Mouse (Mus musculus): ENCODE measurements around the gene Cbl. TPM values are rescaled to one million over a fixed set of nuclear protein-coding genes. Genes with fewer than 3 reads are reported as not detected.

The Cbl gene
- total and polyA plus RNA-seq, 2 experiments: 2.4 to 2.8 TPM

- 87% methylated on average over 3 of the region's 3 CpGs for WGBS
- no peak for DNase-seq (ENCODE audit: extremely low read depth, low read depth, low spot score)
- Histone ChIP-seq H3K4me3 (ENCODE audit: insufficient read depth, low read depth, low read length) (no peak overlapping the region), H3K9ac (ENCODE audit: low read depth, low read length) (no peak overlapping the region), H3K27me3 (ENCODE audit: control insufficient read depth, insufficient read depth, low read length) (no peaks in the 10 kb centered on the region), H3K79me2 (ENCODE audit: control insufficient read depth, insufficient read depth, low read length) (no peaks in the 10 kb centered on the region), H3K4me1 (ENCODE audit: control insufficient read depth, insufficient read depth, low read length) (no peaks in the 10 kb centered on the region), H3K36me3 (ENCODE audit: control insufficient read depth, insufficient read depth, low read length) (peaks cover 30% of the 10 kb centered on the region; the same call in 1 of the 2 replicates), H3K27ac (replicated peaks; ENCODE audit: insufficient read depth, low read depth, low read length) (no peak overlapping the region)
- TF ChIP-seq POLR2A (IDR thresholded peaks at IDR 0.05; ENCODE audit: extremely low read depth, insufficient read depth, low read length) (no peak), CTCF (IDR thresholded peaks at IDR 0.05; ENCODE audit: low read depth, low read length) (no peak)
Observed at GRCm38 (mm10) chr9:44159886-44160285, 74.0 kb downstream of the Cbl start.

- Histone ChIP-seq H3K4me1 (ENCODE audit: control insufficient read depth, insufficient read depth, low read length) (no peaks in the 10 kb centered on the region), H3K9ac (ENCODE audit: low read depth, low read length) (no peak overlapping the region), H3K36me3 (ENCODE audit: control insufficient read depth, insufficient read depth, low read length) (peaks cover 22% of the 10 kb centered on the region), H3K4me3 (ENCODE audit: insufficient read depth, low read depth, low read length) (no peak overlapping the region), H3K27me3 (ENCODE audit: control insufficient read depth, insufficient read depth, low read length) (no peaks in the 10 kb centered on the region), H3K27ac (replicated peaks; ENCODE audit: insufficient read depth, low read depth, low read length) (no peak overlapping the region), H3K79me2 (ENCODE audit: control insufficient read depth, insufficient read depth, low read length) (no peaks in the 10 kb centered on the region)
- no peak for DNase-seq (ENCODE audit: extremely low read depth, low read depth, low spot score)
- 49% methylated on average over 3 of the region's 3 CpGs for WGBS
- no peak for TF ChIP-seq CTCF (IDR thresholded peaks at IDR 0.05; ENCODE audit: low read depth, low read length)
- no peak for TF ChIP-seq POLR2A (IDR thresholded peaks at IDR 0.05; ENCODE audit: extremely low read depth, insufficient read depth, low read length)
Observed at GRCm38 (mm10) chr9:44147290-44147689, 86.6 kb downstream of the Cbl start.

GRCm38 (mm10) chr9:44144718-44145060, 89.2 kb downstream of the Cbl start:
- H3K27me3 ChIP-seq (ENCODE audit: control insufficient read depth, insufficient read depth, low read length): no peaks in the 10 kb centered on the region
- H3K27ac ChIP-seq (replicated peaks; ENCODE audit: insufficient read depth, low read depth, low read length): no peak overlapping the region
- H3K36me3 ChIP-seq (ENCODE audit: control insufficient read depth, insufficient read depth, low read length): peaks cover 9% of the 10 kb centered on the region
- no peak overlapping the region for H3K4me3 ChIP-seq (ENCODE audit: insufficient read depth, low read depth, low read length)
- TF ChIP-seq CTCF (IDR thresholded peaks at IDR 0.05; ENCODE audit: low read depth, low read length) (no peak), POLR2A (IDR thresholded peaks at IDR 0.05; ENCODE audit: extremely low read depth, insufficient read depth, low read length) (no peak)
- no peaks in the 10 kb centered on the region for H3K79me2 ChIP-seq (ENCODE audit: control insufficient read depth, insufficient read depth, low read length)
- no peak overlapping the region for H3K9ac ChIP-seq (ENCODE audit: low read depth, low read length)
- DNase-seq (ENCODE audit: extremely low read depth, low read depth, low spot score): no peak
- no peaks in the 10 kb centered on the region for H3K4me1 ChIP-seq (ENCODE audit: control insufficient read depth, insufficient read depth, low read length)

GRCm38 (mm10) chr9:44144023-44144717, 89.7 kb downstream of the Cbl start:
- H3K79me2 ChIP-seq (ENCODE audit: control insufficient read depth, insufficient read depth, low read length): no peaks in the 10 kb centered on the region
- DNase-seq (ENCODE audit: extremely low read depth, low read depth, low spot score): no peak
- H3K9ac ChIP-seq (ENCODE audit: low read depth, low read length): no peak overlapping the region

GRCm38 (mm10) chr9:44143421-44143820, 90.4 kb downstream of the Cbl start:
- no peak for DNase-seq (ENCODE audit: extremely low read depth, low read depth, low spot score)
- H3K27ac ChIP-seq (replicated peaks; ENCODE audit: insufficient read depth, low read depth, low read length): no peak overlapping the region
- no peak overlapping the region for H3K9ac ChIP-seq (ENCODE audit: low read depth, low read length)
- no peaks in the 10 kb centered on the region for H3K4me1 ChIP-seq (ENCODE audit: control insufficient read depth, insufficient read depth, low read length)
- H3K79me2 ChIP-seq (ENCODE audit: control insufficient read depth, insufficient read depth, low read length): no peaks in the 10 kb centered on the region
- TF ChIP-seq CTCF (IDR thresholded peaks at IDR 0.05; ENCODE audit: low read depth, low read length): no peak
- no peak for TF ChIP-seq POLR2A (IDR thresholded peaks at IDR 0.05; ENCODE audit: extremely low read depth, insufficient read depth, low read length)
- peaks cover 6% of the 10 kb centered on the region; the same call in 1 of the 2 replicates for H3K36me3 ChIP-seq (ENCODE audit: control insufficient read depth, insufficient read depth, low read length)
- WGBS: 92% methylated on average over 5 of the region's 5 CpGs
- no peaks in the 10 kb centered on the region for H3K27me3 ChIP-seq (ENCODE audit: control insufficient read depth, insufficient read depth, low read length)
- no peak overlapping the region for H3K4me3 ChIP-seq (ENCODE audit: insufficient read depth, low read depth, low read length)

More at GRCm38 (mm10) chr9:44144023-44144717, 89.7 kb downstream of the Cbl start:
- Histone ChIP-seq H3K4me1 (ENCODE audit: control insufficient read depth, insufficient read depth, low read length) (no peaks in the 10 kb centered on the region), H3K27ac (replicated peaks; ENCODE audit: insufficient read depth, low read depth, low read length) (no peak overlapping the region), H3K4me3 (ENCODE audit: insufficient read depth, low read depth, low read length) (no peak overlapping the region), H3K27me3 (ENCODE audit: control insufficient read depth, insufficient read depth, low read length) (no peaks in the 10 kb centered on the region), H3K36me3 (ENCODE audit: control insufficient read depth, insufficient read depth, low read length) (peaks cover 9% of the 10 kb centered on the region)
- 64% methylated on average over 7 of the region's 8 CpGs for WGBS
- peak; percentile 36 for TF ChIP-seq CTCF (IDR thresholded peaks at IDR 0.05; ENCODE audit: low read depth, low read length)
- no peak for TF ChIP-seq POLR2A (IDR thresholded peaks at IDR 0.05; ENCODE audit: extremely low read depth, insufficient read depth, low read length)

- TF ChIP-seq POLR2A (IDR thresholded peaks at IDR 0.05; ENCODE audit: extremely low read depth, insufficient read depth, low read length) (no peak), CTCF (IDR thresholded peaks at IDR 0.05; ENCODE audit: low read depth, low read length) (no peak)
- H3K9ac ChIP-seq (ENCODE audit: low read depth, low read length): no peak overlapping the region
- H3K36me3 ChIP-seq (ENCODE audit: control insufficient read depth, insufficient read depth, low read length): peaks cover 6% of the 10 kb centered on the region; the same call in 1 of the 2 replicates
- H3K4me1 ChIP-seq (ENCODE audit: control insufficient read depth, insufficient read depth, low read length): no peaks in the 10 kb centered on the region
- DNase-seq (ENCODE audit: extremely low read depth, low read depth, low spot score): no peak
- no peak overlapping the region for H3K27ac ChIP-seq (replicated peaks; ENCODE audit: insufficient read depth, low read depth, low read length)
- 76% methylated on average over 5 of the region's 5 CpGs for WGBS
- no peak overlapping the region for H3K4me3 ChIP-seq (ENCODE audit: insufficient read depth, low read depth, low read length)
- H3K79me2 ChIP-seq (ENCODE audit: control insufficient read depth, insufficient read depth, low read length): no peaks in the 10 kb centered on the region
- H3K27me3 ChIP-seq (ENCODE audit: control insufficient read depth, insufficient read depth, low read length): no peaks in the 10 kb centered on the region
Observed at GRCm38 (mm10) chr9:44141951-44142350, 91.9 kb downstream of the Cbl start.

All from liver, adult 2 months (tissue).